Mouse (Mus musculus): Measurements from ENCODE around the gene Numb. TPM values are rescaled to one million over a fixed set of nuclear protein-coding genes. Genes with fewer than 3 reads are reported as not detected.

Numb gene
- total RNA-seq, 2 experiments from 2014 or later = 16.8 to 21.3 TPM

GRCm38 (mm10) chr12:83782669-83783068 is 139.1 kb downstream of the Numb start:
- H3K27ac ChIP-seq = no peak overlapping the region
- intact Hi-C loops (cut with DNase I) = no loop called here
- no peak overlapping the region for H3K4me3 ChIP-seq
- no peak for DNase-seq
- TF ChIP-seq CTCF (IDR thresholded peaks at IDR 0.05) = no peak

- DNase-seq = no peak
- Histone ChIP-seq H3K27ac (no peak overlapping the region), H3K4me3 (no peak overlapping the region)
- intact Hi-C loops (cut with DNase I) = no loop called here
- TF ChIP-seq CTCF (IDR thresholded peaks at IDR 0.05) = no peak
Measured at GRCm38 (mm10) chr12:83781640-83782278, 140.0 kb downstream of the Numb start.

GRCm38 (mm10) chr12:83781204-83781603 is 140.5 kb downstream of the Numb start:
- TF ChIP-seq CTCF (IDR thresholded peaks at IDR 0.05) = no peak
- intact Hi-C loops (cut with DNase I) = no loop called here
- Histone ChIP-seq H3K4me3 (no peak overlapping the region), H3K27ac (no peak overlapping the region)
- DNase-seq = no peak

DNA sequence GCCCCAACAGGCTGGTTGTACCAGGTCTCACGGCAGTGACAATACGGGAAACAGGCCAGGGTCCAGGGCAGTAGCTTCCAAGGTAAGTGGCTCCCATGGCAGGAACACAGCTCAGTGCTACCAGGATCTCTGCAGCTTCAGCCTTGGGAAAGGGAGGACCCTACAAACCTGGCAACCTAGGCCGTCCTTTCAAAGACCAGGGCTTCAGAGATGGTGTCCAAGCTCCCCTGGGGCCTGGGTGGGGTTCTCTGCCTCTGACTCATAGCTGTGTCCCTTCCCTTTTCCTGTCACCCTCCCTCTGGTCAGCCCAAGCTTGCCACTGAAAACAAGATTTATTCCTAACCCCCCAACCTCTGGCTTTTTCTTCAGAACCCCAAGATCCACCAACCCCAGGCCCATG is 141.6 kb downstream of the Numb start:
- DNase-seq = peak; percentile 57
- Histone ChIP-seq H3K27ac (no peak overlapping the region), H3K4me3 (no peak overlapping the region)
- no peak for TF ChIP-seq CTCF (IDR thresholded peaks at IDR 0.05)
- intact Hi-C loops (cut with DNase I) = no loop called here

DNA sequence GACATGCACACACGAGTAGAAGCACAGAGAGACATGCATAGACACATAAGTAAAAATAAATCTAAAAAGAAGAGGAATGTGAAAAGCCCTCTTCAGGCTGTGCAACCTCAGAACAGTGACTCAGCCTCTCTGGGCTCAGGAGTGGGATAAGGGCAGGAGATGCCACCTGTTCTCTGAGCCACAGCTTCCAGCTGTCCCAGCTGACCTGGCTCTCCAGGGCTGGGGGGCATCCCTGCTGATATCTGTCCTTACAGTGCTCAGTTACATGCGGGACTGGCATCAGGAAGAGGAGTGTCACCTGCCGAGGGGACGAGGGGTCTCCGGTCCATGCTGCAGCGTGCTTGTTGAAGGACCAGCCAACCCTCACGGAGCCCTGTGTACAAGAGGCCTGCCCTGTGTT is 145.0 kb downstream of the Numb start:
- intact Hi-C loops (cut with DNase I) = no loop called here
- DNase-seq = no peak
- H3K4me3 ChIP-seq = no peak overlapping the region
- no peak overlapping the region for H3K27ac ChIP-seq
- TF ChIP-seq CTCF (IDR thresholded peaks at IDR 0.05) = no peak

DNA sequence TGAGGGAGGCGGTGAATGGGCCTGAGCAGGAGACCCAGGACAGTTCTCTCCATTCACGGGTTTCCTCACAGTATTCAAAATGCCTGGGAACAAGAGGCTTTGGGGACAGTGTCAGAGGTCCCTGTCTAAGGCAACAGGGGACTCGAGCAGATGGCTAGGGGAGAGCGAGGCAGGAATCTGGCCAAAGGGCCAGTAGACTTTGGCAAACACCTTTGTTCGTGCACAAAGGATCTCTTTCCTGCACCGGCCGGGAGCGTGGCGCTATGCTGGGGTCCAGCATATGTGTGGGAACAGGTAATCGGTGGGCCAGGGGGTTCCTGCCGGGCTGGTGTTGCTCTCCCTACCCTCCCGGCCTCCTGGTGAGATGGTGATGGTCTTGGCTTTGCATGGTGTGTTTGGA is 146.1 kb downstream of the Numb start:
- intact Hi-C loops (cut with DNase I) = no loop called here
- H3K27ac ChIP-seq = no peak overlapping the region
- no peak overlapping the region for H3K4me3 ChIP-seq
- no peak for TF ChIP-seq CTCF (IDR thresholded peaks at IDR 0.05)
- DNase-seq = no peak

- intact Hi-C loops (cut with DNase I) = loop anchor here (1.0 kb wide), 1 partner anchor 57 kb away; no protein-coding TSS in a partner anchor
- peak; percentile 82 for TF ChIP-seq CTCF (IDR thresholded peaks at IDR 0.05)
- DNase-seq = peak; percentile 69
- H3K27ac ChIP-seq = peak overlapping the region; percentile 3; the same call in 1 of the 2 replicates
- peak overlapping the region; percentile 55 for H3K4me3 ChIP-seq
Measured at GRCm38 (mm10) chr12:83770418-83771256, 151.1 kb downstream of the Numb start.

DNA sequence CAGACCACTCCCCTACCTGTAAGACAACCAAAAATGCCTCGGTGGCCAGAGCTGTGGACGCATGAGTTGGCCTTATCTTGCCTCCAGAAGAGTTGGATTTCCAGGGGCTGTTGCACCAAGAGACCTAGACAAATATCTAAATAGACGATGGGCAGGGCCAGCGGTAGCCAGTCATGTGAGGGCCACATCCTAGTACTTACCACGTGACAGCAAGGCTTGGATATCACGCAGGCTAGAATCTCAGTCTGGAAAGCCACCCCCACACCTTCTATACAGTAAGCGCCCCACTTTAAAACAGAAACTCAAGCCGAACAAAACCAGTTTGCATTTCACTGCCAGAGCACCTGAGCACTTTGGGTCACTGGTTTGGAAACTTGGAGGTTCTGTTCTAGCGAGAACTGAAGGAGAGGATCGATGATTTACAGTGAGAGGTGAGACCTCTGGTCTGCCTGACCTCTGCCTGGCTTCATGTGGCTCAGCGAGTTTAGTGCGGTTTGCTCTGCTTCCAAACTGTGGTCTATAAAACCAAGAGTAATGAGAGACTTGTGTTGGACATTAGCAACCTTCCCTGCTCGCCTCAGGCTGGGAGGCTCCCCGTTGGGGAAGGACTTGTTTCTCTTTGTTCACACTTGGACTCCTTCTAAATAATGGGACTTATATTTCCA is 153.4 kb downstream of the Numb start:
- DNase-seq = no peak
- intact Hi-C loops (cut with DNase I) = no loop called here
- no peak for TF ChIP-seq CTCF (IDR thresholded peaks at IDR 0.05)
- Histone ChIP-seq H3K4me3 (no peak overlapping the region), H3K27ac (no peak overlapping the region)

- no peak for DNase-seq
- H3K27ac ChIP-seq = no peak overlapping the region
- intact Hi-C loops (cut with DNase I) = no loop called here
- no peak for TF ChIP-seq CTCF (IDR thresholded peaks at IDR 0.05)
- no peak overlapping the region for H3K4me3 ChIP-seq
Measured at GRCm38 (mm10) chr12:83767833-83768232, 153.9 kb downstream of the Numb start.

GRCm38 (mm10) chr12:83765965-83766603 is 155.7 kb downstream of the Numb start:
- DNase-seq = no peak
- intact Hi-C loops (cut with DNase I) = no loop called here
- no peak overlapping the region for H3K4me3 ChIP-seq
- no peak overlapping the region for H3K27ac ChIP-seq
- no peak for TF ChIP-seq CTCF (IDR thresholded peaks at IDR 0.05)

- DNase-seq = no peak
- TF ChIP-seq CTCF (IDR thresholded peaks at IDR 0.05) = no peak
- Histone ChIP-seq H3K4me3 (peak overlapping the region; percentile 74), H3K27ac (no peak overlapping the region)
- intact Hi-C loops (cut with DNase I) = no loop called here
Measured at GRCm38 (mm10) chr12:83764519-83764918, 157.2 kb downstream of the Numb start.

- DNase-seq = peak; percentile 51
- no peak for TF ChIP-seq CTCF (IDR thresholded peaks at IDR 0.05)
- intact Hi-C loops (cut with DNase I) = no loop called here
- Histone ChIP-seq H3K4me3 (peak overlapping the region; percentile 74), H3K27ac (peak overlapping the region; percentile 65; the same call in 1 of the 2 replicates)
Measured at GRCm38 (mm10) chr12:83764044-83764365, 157.7 kb downstream of the Numb start.

Data from gastrocnemius, adult 2 months (tissue).